Mouse (Mus musculus): Measurements from ENCODE around the gene Pcsk2.

Pcsk2 gene

GRCm38 (mm10) chr2:143840895-143841294 is 294.9 kb downstream of the Pcsk2 start:
- no peak for DNase-seq

GRCm38 (mm10) chr2:143841536-143841935 is 295.6 kb downstream of the Pcsk2 start:
- no peak for DNase-seq

GRCm38 (mm10) chr2:143844779-143845178 is 298.8 kb downstream of the Pcsk2 start:
- DNase-seq: no peak

GRCm38 (mm10) chr2:143846799-143847198 is 300.8 kb downstream of the Pcsk2 start:
- no peak for DNase-seq

DNA sequence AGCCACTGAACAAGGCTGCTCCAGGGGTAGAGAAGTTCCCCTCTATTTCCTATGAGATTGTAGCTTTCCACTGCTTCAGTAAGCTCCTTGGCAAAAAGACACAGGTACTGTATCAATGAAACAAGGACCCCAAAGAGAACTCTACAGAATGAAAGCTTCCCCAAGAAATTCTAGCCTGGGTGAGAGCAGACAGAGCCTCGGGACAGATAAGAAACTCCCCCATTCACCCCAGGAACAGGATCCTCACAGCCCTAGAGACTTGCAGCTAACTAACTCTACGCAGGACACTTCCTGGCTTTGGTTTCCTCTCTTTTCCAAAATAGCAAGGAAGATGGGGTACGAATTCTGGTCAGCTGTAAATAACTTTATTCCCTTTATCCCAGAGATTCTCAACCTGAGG is 301.3 kb downstream of the Pcsk2 start:
- DNase-seq: no peak

GRCm38 (mm10) chr2:143851354-143852221 is 305.6 kb downstream of the Pcsk2 start:
- no peak for DNase-seq

DNA sequence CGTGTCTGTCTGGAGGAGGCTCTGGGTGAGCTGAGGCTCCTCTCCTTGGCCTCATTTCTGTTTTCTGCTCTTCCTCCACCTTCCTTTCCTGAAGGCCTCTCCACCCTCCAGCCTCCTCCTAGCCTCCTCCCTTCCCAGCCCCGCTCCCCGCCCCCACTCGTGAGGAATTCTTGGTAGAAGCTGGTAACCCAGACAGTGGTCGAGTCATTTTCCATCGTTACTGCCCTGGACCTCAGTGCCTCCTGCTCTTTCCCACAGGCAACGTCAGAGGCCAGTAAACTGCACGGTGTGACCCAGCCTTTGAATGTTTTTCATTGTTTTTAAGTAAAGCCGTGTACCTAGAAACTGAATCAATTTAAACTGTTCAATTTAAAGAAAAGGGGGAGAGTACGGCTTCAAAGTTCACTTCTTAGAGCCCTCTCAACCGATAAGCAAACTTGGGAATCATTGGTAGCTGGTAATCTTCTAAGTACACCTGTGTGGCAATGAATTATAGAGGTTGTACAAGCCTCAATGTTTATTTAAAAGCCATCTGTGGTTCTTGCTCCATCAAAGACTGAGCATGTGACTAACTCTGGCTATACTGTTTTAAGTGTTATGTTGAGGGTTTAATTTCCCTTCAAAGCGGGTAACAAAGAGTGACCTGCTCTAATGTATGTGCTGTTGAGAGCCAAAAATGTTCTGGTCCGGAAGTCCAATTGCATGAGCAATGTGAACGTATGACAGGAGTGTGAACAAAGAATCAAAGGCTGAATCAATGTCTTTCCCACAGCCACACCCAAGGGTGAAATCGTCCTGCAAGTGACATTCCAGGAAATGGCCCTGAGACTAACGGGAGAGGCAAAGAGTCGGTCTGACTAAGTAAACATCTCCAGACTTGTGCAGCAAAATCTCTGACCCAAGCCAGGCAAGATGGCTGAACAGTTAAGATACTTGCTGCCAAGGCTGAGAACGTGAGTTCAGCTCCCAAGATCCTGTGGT is 306.6 kb downstream of the Pcsk2 start:
- DNase-seq: no peak

- DNase-seq: no peak
Measured at GRCm38 (mm10) chr2:143853447-143853846, 307.5 kb downstream of the Pcsk2 start.

GRCm38 (mm10) chr2:143859166-143859565 is 313.2 kb downstream of the Pcsk2 start:
- no peak for DNase-seq

DNA sequence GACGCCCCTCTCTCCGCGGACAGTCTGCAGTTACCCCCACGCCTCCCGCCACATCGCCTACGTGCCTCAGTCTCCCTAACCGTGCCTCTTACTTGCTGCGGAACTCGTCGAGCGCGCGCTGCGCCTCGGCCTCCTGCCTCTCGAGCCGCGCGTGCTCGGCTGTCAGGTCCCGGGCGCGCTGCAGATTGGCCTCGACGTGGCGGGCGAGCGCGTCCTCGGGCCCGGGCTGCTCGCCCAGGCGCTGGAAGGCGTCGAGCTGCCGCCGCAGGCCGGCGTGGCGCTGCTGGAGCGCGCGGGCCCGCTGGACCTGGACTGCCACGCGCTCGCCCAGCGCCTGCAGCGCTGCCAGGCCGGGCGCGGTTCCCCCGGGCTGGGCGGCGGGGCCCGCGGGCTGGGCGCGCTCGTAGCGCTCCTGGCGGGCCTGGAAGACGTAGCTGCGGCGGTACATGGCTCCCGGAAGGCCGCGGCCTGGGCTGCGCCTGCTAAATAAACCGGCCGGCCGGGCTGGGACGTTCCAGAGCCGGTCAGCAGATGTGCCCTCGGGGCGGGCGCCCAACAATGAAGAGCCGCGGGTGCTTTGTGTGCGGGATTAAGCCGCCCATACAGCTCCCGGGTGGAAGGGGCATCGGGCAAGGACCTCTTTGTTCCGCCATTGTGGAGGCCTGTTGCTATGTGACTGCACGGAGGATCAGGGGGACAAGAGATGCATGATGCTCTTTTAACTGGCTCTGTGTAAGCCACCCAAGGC is 316.7 kb downstream of the Pcsk2 start, which contains the start of gene Bfsp1:
Bfsp1 (minus strand) TSS at position 690 of the 748 bp plus-strand sequence.
- DNase-seq: no peak

GRCm38 (mm10) chr2:143864600-143864999 is 318.6 kb downstream of the Pcsk2 start:
- no peak for DNase-seq
